Comparison of ENCODE assay signal across 27 mouse cellular contexts in the genomic region with DNA sequence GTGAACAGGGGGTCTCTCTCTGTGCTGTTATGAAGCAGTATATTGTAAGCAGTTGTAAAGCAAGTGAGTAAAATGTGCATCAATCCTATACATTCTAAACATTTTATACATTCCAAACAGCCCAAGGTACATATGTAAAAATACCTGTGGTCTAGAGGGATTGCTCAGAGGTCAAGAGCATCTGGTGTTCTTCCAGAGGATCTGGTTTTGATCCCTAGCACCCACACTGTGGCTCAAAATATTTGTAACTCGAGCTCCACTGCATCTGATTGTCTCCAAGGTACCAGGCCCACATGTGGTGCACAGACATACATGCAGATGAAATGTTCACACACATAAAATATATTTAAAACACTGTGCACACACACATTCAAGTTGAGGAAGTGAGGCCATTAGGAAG. TPM values are rescaled to one million over a fixed set of nuclear protein-coding genes. Genes with fewer than 3 reads are reported as not detected.
A peak's percentile ranks its signal among the peaks of the same experiment; 100 is the strongest.
DNase-seq lines count a peak whose midpoint lies in the region; ATAC-seq and TF ChIP-seq lines count a peak whose summit lies in the region.
"Had no signal": no experiment of that assay in that cellular context is flagged by ENCODE, and none has a peak within 500 bp of the region (broad histone marks: within the 10 kb centered on the region; RNA-seq: fewer than 3 reads in every experiment).

No protein-coding gene starts in this region.

- no peaks in the 10 kb centered on the region for H3K4me1 ChIP-seq in embryonic facial prominence, embryonic 11.5 days (ENCODE audit: control insufficient read depth, insufficient read depth, low read length)
- H3K4me1 ChIP-seq in embryonic facial prominence, embryonic 10.5 days, result no peaks in the 10 kb centered on the region
- no peaks in the 10 kb centered on the region for H3K4me1 ChIP-seq in testis, adult 2 months (ENCODE audit: control insufficient read depth, insufficient read depth, low read length)
- H3K4me1 ChIP-seq in embryonic facial prominence, embryonic 14.5 days (ENCODE audit: control insufficient read depth, insufficient read depth, low read length), result no peaks in the 10 kb centered on the region
- H3K4me1 ChIP-seq: embryonic facial prominence, embryonic 15.5 days; forebrain, embryonic 10.5 days; forebrain, embryonic 12.5 days had no signal

- WGBS in embryonic facial prominence, embryonic 11.5 days, result 20% methylated on average over 1 of the region's 1 CpGs
- WGBS in embryonic facial prominence, embryonic 10.5 days, result 42% methylated on average over 1 of the region's 1 CpGs
- 20% methylated on average over 1 of the region's 1 CpGs for WGBS in embryonic facial prominence, embryonic 14.5 days

- no peak for TF ChIP-seq CTCF in testis, adult 2 months (IDR thresholded peaks at IDR 0.05; ENCODE audit: control insufficient read depth, insufficient read depth, insufficient replicate concordance, low read depth, low read length)

- H3K4me3 ChIP-seq in embryonic facial prominence, embryonic 11.5 days (ENCODE audit: low read depth, low read length), result no peak overlapping the region
- H3K4me3 ChIP-seq in embryonic facial prominence, embryonic 10.5 days, result no peak overlapping the region
- H3K4me3 ChIP-seq in testis, adult 2 months (ENCODE audit: control insufficient read depth, low read depth, low read length), result peak overlapping the region; percentile 29; the same call in 1 of the 2 replicates
- no peak overlapping the region for H3K4me3 ChIP-seq in embryonic facial prominence, embryonic 14.5 days (ENCODE audit: low read depth, low read length)
- H3K4me3 ChIP-seq: embryonic facial prominence, embryonic 12.5 days; embryonic facial prominence, embryonic 15.5 days; erythroblast, embryonic 14.5 days; forebrain, embryonic 10.5 days; forebrain, embryonic 12.5 days had no signal

- peak; percentile 32 for DNase-seq in embryonic facial prominence, embryonic 11.5 days (ENCODE audit: low spot score)
- no peak for DNase-seq in embryonic facial prominence, embryonic 10.5 days (ENCODE audit: low spot score)
- no peak for DNase-seq in testis, postnatal 14 days (ENCODE audit: low spot score)
- DNase-seq in embryonic facial prominence, embryonic 14.5 days (ENCODE audit: low spot score), result peak; percentile 19
- DNase-seq in cerebellum, postnatal 4 days (ENCODE audit: low spot score in 2 of 2), result no peak
- DNase-seq: adrenal gland, adult 2 months; adrenal gland, postnatal 10 days; adrenal gland, postnatal 25 days; cerebellum, adult 11 months; cerebellum, adult 18-20 months; cerebellum, adult 8-10 months; cerebellum, adult 9-11 months; cerebellum, postnatal 14 days; cerebellum, postnatal 36 days had no signal

- no peak overlapping the region for H3K4me2 ChIP-seq in embryonic facial prominence, embryonic 11.5 days (ENCODE audit: low read depth, low read length)
- no peak overlapping the region for H3K4me2 ChIP-seq in embryonic facial prominence, embryonic 14.5 days (ENCODE audit: low read depth, low read length)
- H3K4me2 ChIP-seq: embryonic facial prominence, embryonic 12.5 days; embryonic facial prominence, embryonic 15.5 days; forebrain, embryonic 12.5 days had no signal

- H3K9me3 ChIP-seq in embryonic facial prominence, embryonic 11.5 days (replicated peaks; ENCODE audit: control insufficient read depth, low read length), result no peaks in the 10 kb centered on the region
- H3K9me3 ChIP-seq in embryonic facial prominence, embryonic 10.5 days, result no peaks in the 10 kb centered on the region
- no peaks in the 10 kb centered on the region for H3K9me3 ChIP-seq in embryonic facial prominence, embryonic 14.5 days (ENCODE audit: control insufficient read depth, low read length)
- H3K9me3 ChIP-seq: embryonic facial prominence, embryonic 12.5 days; embryonic facial prominence, embryonic 15.5 days; forebrain, embryonic 10.5 days; forebrain, embryonic 12.5 days had no signal

- TF ChIP-seq POLR2A in testis, adult 2 months (IDR thresholded peaks at IDR 0.05; ENCODE audit: control insufficient read depth, low read depth, low read length), result no peak

- H3K36me3 ChIP-seq in embryonic facial prominence, embryonic 11.5 days (replicated peaks; ENCODE audit: control insufficient read depth, insufficient read depth, low read depth, low read length), result no peaks in the 10 kb centered on the region
- H3K36me3 ChIP-seq in embryonic facial prominence, embryonic 10.5 days (replicated peaks), result no peaks in the 10 kb centered on the region
- no peaks in the 10 kb centered on the region for H3K36me3 ChIP-seq in testis, adult 2 months (ENCODE audit: control insufficient read depth, insufficient read depth, low read length)
- H3K36me3 ChIP-seq in embryonic facial prominence, embryonic 14.5 days (ENCODE audit: control insufficient read depth, insufficient read depth, low read length), result no peaks in the 10 kb centered on the region
- H3K36me3 ChIP-seq: embryonic facial prominence, embryonic 12.5 days; embryonic facial prominence, embryonic 15.5 days; forebrain, embryonic 10.5 days; forebrain, embryonic 12.5 days; G1E had no signal

- ATAC-seq in embryonic facial prominence, embryonic 11.5 days (replicated peaks; ENCODE audit: insufficient number of reproducible peaks, low FRiP score, low TSS enrichment, low read depth), result no peak
- no peak for ATAC-seq in embryonic facial prominence, embryonic 14.5 days (ENCODE audit: low read depth)
- ATAC-seq in CD4-positive, CD25-positive, alpha-beta regulatory T cell, adult 4 months, result no peak
- ATAC-seq: forebrain, embryonic 14.5 days; forebrain, embryonic 16.5 days had no signal

- no peak overlapping the region for H3K27ac ChIP-seq in embryonic facial prominence, embryonic 11.5 days (replicated peaks; ENCODE audit: low read depth, low read length)
- H3K27ac ChIP-seq in embryonic facial prominence, embryonic 10.5 days (replicated peaks), result no peak overlapping the region
- no peak overlapping the region for H3K27ac ChIP-seq in testis, adult 2 months (ENCODE audit: control insufficient read depth, insufficient read depth, low read depth, low read length)
- no peak overlapping the region for H3K27ac ChIP-seq in embryonic facial prominence, embryonic 14.5 days (replicated peaks; ENCODE audit: low read depth, low read length)
- H3K27ac ChIP-seq: embryonic facial prominence, embryonic 12.5 days; embryonic facial prominence, embryonic 15.5 days; forebrain, embryonic 10.5 days; forebrain, embryonic 12.5 days had no signal

- no peak overlapping the region for H3K9ac ChIP-seq in embryonic facial prominence, embryonic 11.5 days (replicated peaks; ENCODE audit: low read length)
- H3K9ac ChIP-seq in embryonic facial prominence, embryonic 14.5 days (ENCODE audit: low read depth, low read length), result no peak overlapping the region
- H3K9ac ChIP-seq: embryonic facial prominence, embryonic 12.5 days; embryonic facial prominence, embryonic 15.5 days; forebrain, embryonic 12.5 days had no signal

- H3K27me3 ChIP-seq in embryonic facial prominence, embryonic 11.5 days (ENCODE audit: control insufficient read depth, insufficient read depth, low read length), result no peaks in the 10 kb centered on the region
- no peaks in the 10 kb centered on the region; the same call in 1 of the 2 replicates for H3K27me3 ChIP-seq in embryonic facial prominence, embryonic 10.5 days (replicated peaks; ENCODE audit: low read depth, poor library complexity, severe bottlenecking)
- H3K27me3 ChIP-seq in testis, adult 2 months (ENCODE audit: control insufficient read depth, insufficient read depth, low read length), result no peaks in the 10 kb centered on the region
- no peaks in the 10 kb centered on the region for H3K27me3 ChIP-seq in embryonic facial prominence, embryonic 14.5 days (replicated peaks; ENCODE audit: control insufficient read depth, insufficient read depth, low read length)
- H3K27me3 ChIP-seq: embryonic facial prominence, embryonic 12.5 days; embryonic facial prominence, embryonic 15.5 days; forebrain, embryonic 12.5 days had no signal

RNA-seq across cellular contexts. Expression of a gene that starts 3.0 kb away (rescaled TPM):
- not detected in 2 replicates for polyA plus RNA-seq in embryonic facial prominence, embryonic 11.5 days (2014; fragmentation: Nextera tagmentation; extraction: Ambion mirVana)
- polyA plus RNA-seq in embryonic facial prominence, embryonic 10.5 days (2016; fragmentation: Nextera tagmentation; extraction: Ambion mirVana), result not detected in 2 replicates
- not detected in 2 replicates for polyA plus RNA-seq in testis, adult 2 months (2012; rRNA removed)
- 0.29 TPM in 1 of 2 replicates, not detected in the other for polyA plus RNA-seq in embryonic facial prominence, embryonic 14.5 days (2014; fragmentation: Nextera tagmentation; extraction: Ambion mirVana)
- polyA plus RNA-seq in CD4-positive, CD25-positive, alpha-beta regulatory T cell, adult 4 months (2017; shearing (Covaris generic)), result not detected
- polyA plus RNA-seq: adrenal gland, adult 2 months; brain, embryonic 14.5 days; C2C12; cortical plate, adult 2 months; embryonic facial prominence, embryonic 12.5 days; erythroblast, embryonic 14.5 days; forebrain, embryonic 10.5 days; forebrain, embryonic 12.5 days; forebrain, embryonic 14.5 days; forebrain, embryonic 16.5 days; G1E had no signal

RNA-seq across cellular contexts. Expression of a gene that starts 6.0 kb away (rescaled TPM):
- not detected in 2 replicates for polyA plus RNA-seq in embryonic facial prominence, embryonic 11.5 days (2014; fragmentation: Nextera tagmentation; extraction: Ambion mirVana)
- polyA plus RNA-seq in embryonic facial prominence, embryonic 10.5 days (2016; fragmentation: Nextera tagmentation; extraction: Ambion mirVana), result not detected in 2 replicates
- polyA plus RNA-seq in testis, adult 2 months (2012; rRNA removed), result not detected in 2 replicates
- not detected in 2 replicates for polyA plus RNA-seq in embryonic facial prominence, embryonic 14.5 days (2014; fragmentation: Nextera tagmentation; extraction: Ambion mirVana)
- not detected for polyA plus RNA-seq in CD4-positive, CD25-positive, alpha-beta regulatory T cell, adult 4 months (2017; shearing (Covaris generic))
- polyA plus RNA-seq: adrenal gland, adult 2 months; brain, embryonic 14.5 days; C2C12; cortical plate, adult 2 months; embryonic facial prominence, embryonic 12.5 days; erythroblast, embryonic 14.5 days; forebrain, embryonic 10.5 days; forebrain, embryonic 12.5 days; forebrain, embryonic 14.5 days; forebrain, embryonic 16.5 days; G1E had no signal

RNA-seq across cellular contexts. Expression of a gene that starts 9.1 kb away (rescaled TPM):
- polyA plus RNA-seq in embryonic facial prominence, embryonic 11.5 days (2014; fragmentation: Nextera tagmentation; extraction: Ambion mirVana), result not detected in 2 replicates
- polyA plus RNA-seq in embryonic facial prominence, embryonic 10.5 days (2016; fragmentation: Nextera tagmentation; extraction: Ambion mirVana), result not detected in 2 replicates
- polyA plus RNA-seq in testis, adult 2 months (2012; rRNA removed), result not detected in 2 replicates
- polyA plus RNA-seq in embryonic facial prominence, embryonic 14.5 days (2014; fragmentation: Nextera tagmentation; extraction: Ambion mirVana), result not detected in 2 replicates
- not detected for polyA plus RNA-seq in CD4-positive, CD25-positive, alpha-beta regulatory T cell, adult 4 months (2017; shearing (Covaris generic))
- polyA plus RNA-seq: adrenal gland, adult 2 months; brain, embryonic 14.5 days; C2C12; cortical plate, adult 2 months; embryonic facial prominence, embryonic 12.5 days; erythroblast, embryonic 14.5 days; forebrain, embryonic 10.5 days; forebrain, embryonic 12.5 days; forebrain, embryonic 14.5 days; forebrain, embryonic 16.5 days; G1E had no signal

RNA-seq across cellular contexts. Expression of a gene that starts 12.9 kb away (rescaled TPM):
- polyA plus RNA-seq in embryonic facial prominence, embryonic 11.5 days (2014; fragmentation: Nextera tagmentation; extraction: Ambion mirVana), result not detected in 2 replicates
- not detected in 2 replicates for polyA plus RNA-seq in embryonic facial prominence, embryonic 10.5 days (2016; fragmentation: Nextera tagmentation; extraction: Ambion mirVana)
- polyA plus RNA-seq in testis, adult 2 months (2012; rRNA removed), result not detected in 2 replicates
- polyA plus RNA-seq in embryonic facial prominence, embryonic 14.5 days (2014; fragmentation: Nextera tagmentation; extraction: Ambion mirVana), result not detected in 2 replicates
- not detected for polyA plus RNA-seq in CD4-positive, CD25-positive, alpha-beta regulatory T cell, adult 4 months (2017; shearing (Covaris generic))
- polyA plus RNA-seq: adrenal gland, adult 2 months; brain, embryonic 14.5 days; C2C12; cortical plate, adult 2 months; embryonic facial prominence, embryonic 12.5 days; erythroblast, embryonic 14.5 days; forebrain, embryonic 10.5 days; forebrain, embryonic 12.5 days; forebrain, embryonic 14.5 days; forebrain, embryonic 16.5 days; G1E had no signal

RNA-seq across cellular contexts. Expression of a gene that starts 17.8 kb away (rescaled TPM):
- polyA plus RNA-seq in embryonic facial prominence, embryonic 11.5 days (2014; fragmentation: Nextera tagmentation; extraction: Ambion mirVana), result not detected in 2 replicates
- polyA plus RNA-seq in embryonic facial prominence, embryonic 10.5 days (2016; fragmentation: Nextera tagmentation; extraction: Ambion mirVana), result not detected in 2 replicates
- polyA plus RNA-seq in testis, adult 2 months (2012; rRNA removed), result not detected in 2 replicates
- polyA plus RNA-seq in embryonic facial prominence, embryonic 14.5 days (2014; fragmentation: Nextera tagmentation; extraction: Ambion mirVana), result 0.17 TPM in 1 of 2 replicates, not detected in the other
- polyA plus RNA-seq in CD4-positive, CD25-positive, alpha-beta regulatory T cell, adult 4 months (2017; shearing (Covaris generic)), result not detected
- polyA plus RNA-seq: adrenal gland, adult 2 months; brain, embryonic 14.5 days; C2C12; cortical plate, adult 2 months; embryonic facial prominence, embryonic 12.5 days; erythroblast, embryonic 14.5 days; forebrain, embryonic 10.5 days; forebrain, embryonic 12.5 days; forebrain, embryonic 14.5 days; forebrain, embryonic 16.5 days; G1E had no signal

Comparison
In these comparisons a context has a peak if more than half of its experiments do, and no peak if none do; other contexts are left out.
1. DNase-seq: peak in embryonic facial prominence, embryonic 11.5 days (single experiment) and embryonic facial prominence, embryonic 14.5 days (single experiment); none in embryonic facial prominence, embryonic 10.5 days (single experiment), testis, postnatal 14 days (single experiment) and cerebellum, postnatal 4 days (0 of 2).